Mouse (Mus musculus) heart, adult 9 months (tissue): ENCODE measurements at regions not wholly inside any gene's neighbourhood (a gene's known extent, or its start where the extent isn't known, plus 50 kb on each side); places are given as distances from the start of the nearest gene placed in this dataset.

ENCODE experiments used
- DNase-seq, 2 experiments: peaks; one replicate each; pipeline ENCODE4 v3.0.0; 2022; ENCODE audit warnings: low spot score in 2 of 2

DNA sequence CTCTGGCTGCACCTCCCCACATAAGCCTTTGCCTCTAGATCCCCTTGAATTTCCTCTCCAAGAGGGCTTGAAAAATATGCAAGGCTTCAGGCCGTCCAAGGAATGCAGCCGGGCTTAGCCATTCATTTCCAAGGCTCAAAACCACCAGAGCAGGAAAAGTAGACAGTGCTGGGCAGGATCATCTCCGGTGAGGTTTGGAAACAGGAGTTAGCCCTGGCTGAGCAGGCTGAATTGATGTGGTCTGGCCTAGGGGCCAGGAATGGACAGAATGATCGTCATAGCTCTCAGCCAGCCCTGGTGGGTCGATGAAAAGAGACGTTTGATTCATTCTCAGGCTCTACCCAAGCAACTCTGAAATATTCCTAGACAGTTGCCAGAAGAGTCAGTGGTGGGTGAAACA is 529.7 kb upstream of the Tnp1 start:
- DNase-seq: no peak

GRCm38 (mm10) chr1:73541371-73541770 is 525.7 kb upstream of the Tnp1 start:
- no peak for DNase-seq

DNA sequence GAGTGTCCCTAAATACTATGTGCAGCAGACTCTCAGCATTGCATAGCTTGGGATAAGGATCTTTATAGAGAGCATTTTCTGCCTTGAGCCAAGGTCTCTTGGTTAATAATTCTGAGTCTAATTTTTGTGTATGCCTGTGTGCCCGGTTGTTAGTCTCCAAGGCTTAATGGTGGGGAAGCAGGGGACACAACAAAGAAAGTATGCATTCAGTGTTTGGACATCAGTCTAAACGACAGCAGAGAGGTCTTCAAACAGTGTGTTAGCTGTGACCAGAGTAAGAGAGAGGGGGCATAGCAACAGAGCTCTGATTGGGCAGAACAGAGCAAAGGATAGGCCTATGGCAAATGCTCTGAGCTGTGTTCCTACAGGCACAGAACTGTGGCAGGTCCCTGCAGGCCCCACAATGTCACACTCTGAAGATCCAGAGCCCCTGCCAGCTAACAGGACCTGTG is 522.7 kb upstream of the Tnp1 start:
- no peak for DNase-seq

DNA sequence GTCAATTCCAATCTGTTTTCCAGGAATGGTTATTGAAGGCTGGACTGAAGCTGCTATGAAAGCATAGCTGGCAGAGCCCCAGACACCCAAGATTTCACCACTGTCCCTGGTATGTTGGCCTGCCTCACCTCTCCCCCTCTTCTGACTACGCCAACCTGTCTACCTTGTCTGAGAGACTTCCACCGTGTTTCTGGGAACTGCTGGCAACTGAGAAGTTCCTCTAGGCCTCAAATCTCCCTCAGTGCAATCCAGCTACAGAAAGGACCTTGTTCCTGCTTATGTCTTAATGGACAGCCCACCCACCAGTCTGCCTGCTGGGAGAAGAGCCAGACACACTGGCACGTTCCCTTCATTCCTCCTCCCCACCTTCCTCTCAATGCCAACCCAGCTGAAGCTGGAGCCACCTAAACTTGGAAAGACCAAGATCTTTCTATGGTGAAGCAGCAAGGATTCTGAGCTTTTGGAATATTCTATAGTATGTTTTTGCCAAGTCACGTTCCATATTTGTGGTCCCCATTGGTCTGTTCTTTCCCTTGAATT is 520.1 kb upstream of the Tnp1 start:
- no peak for DNase-seq

- DNase-seq: no peak
These were observed 517.8 kb upstream of the Tnp1 start for GRCm38 (mm10) chr1:73533526-73533925.

DNA sequence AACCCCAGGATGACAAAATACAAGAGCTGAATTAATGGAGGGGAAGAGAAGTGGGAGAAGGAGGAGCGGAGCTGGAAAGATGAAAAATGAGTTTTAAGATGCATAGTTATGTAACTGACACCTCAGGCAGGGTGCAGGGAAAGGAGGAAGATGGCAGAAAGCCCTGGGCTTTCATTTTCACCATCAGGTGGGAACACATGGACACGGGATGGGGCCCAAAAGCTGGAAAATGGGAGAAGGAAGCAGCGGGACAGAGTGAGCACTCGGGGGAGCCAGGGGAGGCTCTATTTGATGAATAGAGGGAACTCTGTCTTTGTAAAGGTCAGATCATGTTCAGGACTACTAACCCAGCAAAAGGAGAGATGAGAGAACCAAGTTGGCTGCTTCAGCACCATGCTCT is 516.6 kb upstream of the Tnp1 start:
- no peak for DNase-seq

GRCm38 (mm10) chr1:73531831-73532230 is 516.1 kb upstream of the Tnp1 start:
- no peak for DNase-seq

- DNase-seq: no peak
These were observed 514.6 kb upstream of the Tnp1 start for GRCm38 (mm10) chr1:73530326-73530725.

DNA sequence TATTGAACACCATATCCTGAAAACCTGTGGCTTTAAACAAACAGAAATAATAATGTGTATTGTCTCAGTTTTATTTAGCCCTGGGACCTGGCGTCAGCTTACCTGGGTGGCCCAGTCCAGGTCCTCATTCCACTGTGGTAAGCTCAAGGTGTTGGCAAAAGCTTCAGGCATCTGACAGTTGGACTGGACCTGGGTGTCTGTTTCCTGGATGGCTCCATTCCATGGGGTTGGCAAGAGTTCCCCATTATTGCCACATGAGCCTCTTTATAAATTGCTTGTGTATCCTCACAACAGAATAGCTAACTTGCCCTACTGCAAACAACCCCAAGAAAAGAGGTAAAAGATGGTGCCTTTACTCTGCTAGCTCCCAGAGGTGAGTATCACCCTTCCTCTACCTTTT is 512.9 kb upstream of the Tnp1 start:
- no peak for DNase-seq

DNA sequence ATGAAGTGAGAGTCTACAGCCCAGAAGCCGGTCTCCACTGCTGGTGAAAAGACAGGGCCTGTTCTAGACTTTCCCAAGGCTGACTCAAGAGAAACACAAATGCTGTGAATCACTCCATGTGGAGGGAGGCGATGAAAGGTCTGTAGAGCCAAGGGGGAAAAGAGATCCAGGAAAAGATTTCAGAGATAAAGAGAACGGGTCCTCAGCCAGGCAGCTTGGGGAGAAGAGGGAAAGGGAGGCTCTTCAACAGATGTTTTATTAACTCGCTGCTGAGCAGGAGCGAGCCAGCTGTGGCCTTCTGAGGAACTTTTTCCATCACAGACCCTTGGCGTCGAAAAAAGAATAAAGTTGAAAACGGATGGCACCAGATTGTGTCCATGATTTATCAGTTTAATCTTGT is 500.7 kb upstream of the Tnp1 start:
- peak; percentile 68 for DNase-seq

GRCm38 (mm10) chr1:73515781-73516180 is 500.1 kb upstream of the Tnp1 start:
- peak; percentile 38 to 49 for DNase-seq

DNA sequence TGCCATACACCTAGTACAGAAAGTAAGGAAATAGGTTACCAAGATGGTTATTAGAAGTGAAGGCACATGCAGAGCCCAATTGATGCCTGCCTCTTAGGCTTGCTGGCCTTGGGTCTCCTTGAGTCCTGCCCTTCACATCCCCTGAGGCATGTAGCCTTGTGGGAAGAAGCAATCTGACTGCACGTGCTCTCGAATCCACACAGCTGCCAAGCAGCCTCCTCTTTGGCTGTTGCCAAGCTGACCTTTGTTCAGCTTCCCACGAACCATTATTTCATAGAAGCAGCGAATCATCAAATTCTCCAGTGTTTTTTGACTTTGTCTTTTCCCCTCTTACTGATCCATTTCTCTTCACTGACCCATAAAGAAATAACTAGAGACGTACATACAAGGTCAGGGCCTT is 498.1 kb upstream of the Tnp1 start:
- DNase-seq: peak in 1 of 2 experiments; percentile 10

GRCm38 (mm10) chr1:73512836-73513235 is 497.1 kb upstream of the Tnp1 start:
- DNase-seq: no peak

GRCm38 (mm10) chr1:73507071-73507754 is 491.5 kb upstream of the Tnp1 start:
- no peak for DNase-seq

DNA sequence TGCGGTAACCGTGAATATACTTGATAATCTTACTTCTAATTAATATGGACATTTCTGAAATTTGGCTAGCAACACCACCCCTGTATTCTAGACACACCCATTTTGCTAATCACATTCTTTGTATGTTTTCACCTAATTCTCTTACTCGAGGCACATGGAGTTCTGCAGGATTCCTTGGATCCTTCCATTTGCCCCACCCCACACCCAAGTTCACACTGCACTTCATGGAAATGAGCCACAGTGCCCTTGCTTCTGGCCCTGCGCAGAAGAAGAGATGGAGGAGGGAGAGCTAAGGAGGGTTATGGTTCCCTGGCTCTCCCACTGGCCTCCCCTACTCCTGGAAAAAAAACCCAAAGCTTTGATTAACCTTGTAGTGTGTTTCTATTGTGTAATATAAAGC is 487.9 kb upstream of the Tnp1 start:
- no peak for DNase-seq

DNA sequence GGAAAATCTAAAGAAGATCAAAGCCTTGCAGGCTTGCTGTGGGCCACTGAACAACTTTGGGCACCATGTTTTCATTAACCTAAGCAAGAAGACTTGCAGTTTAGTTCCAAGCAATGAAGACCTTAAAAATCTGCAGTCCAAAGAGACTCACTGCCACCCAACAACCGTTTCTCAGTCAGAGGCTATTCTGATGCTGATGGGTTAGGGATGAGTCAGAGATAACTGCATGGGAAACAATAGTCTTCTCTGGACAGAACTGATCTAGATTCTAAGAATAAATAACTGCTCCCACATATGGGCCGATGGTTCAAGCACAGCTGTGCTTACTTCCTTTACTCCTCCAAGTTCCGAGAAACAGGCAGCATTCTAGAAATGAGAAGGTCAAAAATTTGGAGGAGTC is 485.0 kb upstream of the Tnp1 start:
- DNase-seq: no peak

GRCm38 (mm10) chr1:73495971-73496749 is 480.5 kb upstream of the Tnp1 start:
- DNase-seq: no peak

GRCm38 (mm10) chr1:73481956-73482355 is 466.2 kb upstream of the Tnp1 start:
- DNase-seq: no peak

- no peak for DNase-seq
These were observed 463.7 kb upstream of the Tnp1 start for GRCm38 (mm10) chr1:73479349-73479920.

GRCm38 (mm10) chr1:73460598-73460997 is 444.9 kb upstream of the Tnp1 start:
- no peak for DNase-seq

GRCm38 (mm10) chr1:73459754-73460534 is 444.2 kb upstream of the Tnp1 start:
- DNase-seq: no peak

DNA sequence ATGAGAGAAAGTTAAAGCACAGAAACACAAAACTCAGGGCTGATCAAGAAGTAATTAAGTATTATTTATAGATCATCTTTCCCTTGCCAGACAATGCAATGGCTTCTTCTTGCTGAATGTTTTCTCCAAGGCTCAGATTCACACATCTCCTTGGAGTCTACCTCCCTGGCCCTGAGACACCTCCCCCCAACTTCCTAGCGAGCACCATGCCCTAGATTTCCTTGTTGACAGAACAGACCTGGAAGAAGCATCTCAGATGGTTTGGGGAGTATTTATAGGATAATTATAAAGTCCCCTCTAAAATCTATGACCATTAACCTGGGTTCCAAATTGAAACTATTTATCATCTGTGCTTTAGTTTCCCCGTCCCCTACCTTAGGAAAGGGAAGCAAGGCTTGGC is 441.6 kb upstream of the Tnp1 start:
- DNase-seq: no peak
